Comparison of ENCODE assay signal across 23 mouse cellular contexts in genomic region chr14:34089796-34090195, GRCm38 (mm10). TPM values are rescaled to one million over a fixed set of nuclear protein-coding genes. Genes with fewer than 3 reads are reported as not detected.
DNase-seq lines count a peak whose midpoint lies in the region; ATAC-seq and TF ChIP-seq lines count a peak whose summit lies in the region.
"Had no signal": no experiment of that assay in that cellular context is flagged by ENCODE, and none has a peak within 500 bp of the region (broad histone marks: within the 10 kb centered on the region; RNA-seq: fewer than 3 reads in every experiment).

No protein-coding gene starts in this region.

- peak; percentile 42 to 56 for DNase-seq in cerebellum, postnatal 14 days
- no peak for DNase-seq in cerebellum, postnatal 36 days
- peak; percentile 66 for DNase-seq in 3134 (ENCODE audit: extremely low read depth, insufficient read length, low spot score)
- DNase-seq in adipocyte (ENCODE audit: low spot score): peak; percentile 29
- DNase-seq in frontal cortex, adult 2 months (ENCODE audit: extremely low spot score in 1 of 2, low spot score in 1 of 2): no peak
- DNase-seq: adrenal gland, postnatal 10 days; B cell, adult 2 months; cerebellum, adult 8-10 months; gastrocnemius, adult 2 months; gastrocnemius, postnatal 25 days; kidney, adult 8-10 months had no signal

- H3ac ChIP-seq in C2C12 (ENCODE audit: control insufficient read depth, insufficient read length, low read depth): no peak overlapping the region

- H3K9me3 ChIP-seq in forebrain, embryonic 16.5 days (ENCODE audit: control insufficient read depth, low read length): no peaks in the 10 kb centered on the region
- H3K9me3 ChIP-seq: embryonic facial prominence, embryonic 10.5 days; forebrain, embryonic 10.5 days; heart, embryonic 12.5 days; hindbrain, embryonic 10.5 days; hindbrain, embryonic 15.5 days had no signal

- no peak for ATAC-seq in forebrain, embryonic 16.5 days
- ATAC-seq: forebrain, embryonic 14.5 days; inflammation-experienced regulatory T-cells, adult 6 months; intestine, postnatal 0 days had no signal

- no peak overlapping the region for H3K4me2 ChIP-seq in forebrain, embryonic 16.5 days (ENCODE audit: low read length)
- H3K4me2 ChIP-seq: heart, embryonic 12.5 days; hindbrain, embryonic 15.5 days had no signal

- peaks cover 32% of the 10 kb centered on the region for H3K79me2 ChIP-seq in C2C12 (ENCODE audit: control insufficient read depth, insufficient read depth)

- no peaks in the 10 kb centered on the region for H3K27me3 ChIP-seq in C2C12 (ENCODE audit: control insufficient read depth, insufficient read depth, insufficient read length)
- no peaks in the 10 kb centered on the region for H3K27me3 ChIP-seq in forebrain, embryonic 16.5 days (replicated peaks; ENCODE audit: control insufficient read depth, insufficient read depth, low read length)
- H3K27me3 ChIP-seq: heart, embryonic 12.5 days had no signal

- TF ChIP-seq CTCF in C2C12 (IDR thresholded peaks at IDR 0.05; ENCODE audit: control insufficient read depth, insufficient read depth, insufficient read length): no peak

- no peak overlapping the region for H3K4me3 ChIP-seq in C2C12 (ENCODE audit: insufficient read depth, poor library complexity, severe bottlenecking)
- H3K4me3 ChIP-seq in forebrain, embryonic 16.5 days (replicated peaks; ENCODE audit: low read length): no peak overlapping the region
- H3K4me3 ChIP-seq: embryonic facial prominence, embryonic 10.5 days; forebrain, embryonic 10.5 days; gastrocnemius, adult 2 months; heart, embryonic 12.5 days; hindbrain, embryonic 10.5 days; hindbrain, embryonic 15.5 days had no signal

- H3K79me3 ChIP-seq in C2C12 (ENCODE audit: low read depth): peaks cover 9% of the 10 kb centered on the region

- no peak overlapping the region for H3K27ac ChIP-seq in forebrain, embryonic 16.5 days (ENCODE audit: low read length)
- H3K27ac ChIP-seq: embryonic facial prominence, embryonic 10.5 days; forebrain, embryonic 10.5 days; gastrocnemius, adult 2 months; hindbrain, embryonic 10.5 days; hindbrain, embryonic 15.5 days had no signal

- H3K4me1 ChIP-seq in forebrain, embryonic 16.5 days (replicated peaks; ENCODE audit: control insufficient read depth, insufficient read depth, low read length): no peaks in the 10 kb centered on the region
- H3K4me1 ChIP-seq: embryonic facial prominence, embryonic 10.5 days; forebrain, embryonic 10.5 days; heart, embryonic 12.5 days; hindbrain, embryonic 15.5 days had no signal

- H3K36me3 ChIP-seq in C2C12 (ENCODE audit: control insufficient read depth, insufficient read depth): peaks cover 23% of the 10 kb centered on the region
- no peaks in the 10 kb centered on the region for H3K36me3 ChIP-seq in forebrain, embryonic 16.5 days (ENCODE audit: control insufficient read depth, insufficient read depth)
- H3K36me3 ChIP-seq: embryonic facial prominence, embryonic 10.5 days; forebrain, embryonic 10.5 days; heart, embryonic 12.5 days; hindbrain, embryonic 10.5 days; hindbrain, embryonic 15.5 days had no signal

- no peak overlapping the region for H3K9ac ChIP-seq in forebrain, embryonic 16.5 days (replicated peaks; ENCODE audit: low read depth, low read length)
- H3K9ac ChIP-seq: heart, embryonic 12.5 days; hindbrain, embryonic 15.5 days had no signal

- 91% methylated on average over 8 of the region's 8 CpGs for WGBS in forebrain, embryonic 16.5 days

TF ChIP-seq in C2C12, 6 proteins besides CTCF, POLR2A, EP300 and RAD21:
- no peak for TF ChIP-seq USF1 (IDR thresholded peaks at IDR 0.05; ENCODE audit: low read depth)
- TF ChIP-seq MAX (IDR thresholded peaks at IDR 0.05): peak; percentile 76
- peak; percentile 32 for TF ChIP-seq FOSL1 (IDR thresholded peaks at IDR 0.05; ENCODE audit: insufficient read depth, low read length, poor library complexity, severe bottlenecking)

RNA-seq across cellular contexts. Expression of gene Anxa8, which starts 4.0 kb away (rescaled TPM):
- polyA plus RNA-seq in C2C12 (2012; fragmentation: generic; extraction: Trizol): 33.1 TPM
- polyA plus RNA-seq in frontal cortex, adult 2 months (2012; rRNA removed): 0.32 and 0.36 TPM in 2 replicates
- polyA plus RNA-seq in forebrain, embryonic 16.5 days (2015; fragmentation: Nextera tagmentation; extraction: Ambion mirVana): 0.37 TPM in 1 of 2 replicates, not detected in the other
- polyA plus RNA-seq: forebrain, embryonic 14.5 days; inflammation-experienced regulatory T-cells, adult 6 months had no signal

RNA-seq across cellular contexts. Expression of gene A630023A22Rik, which starts 12.8 kb away (rescaled TPM):
- 0.59 TPM for polyA plus RNA-seq in C2C12 (2012; fragmentation: generic; extraction: Trizol)
- not detected in 2 replicates for polyA plus RNA-seq in frontal cortex, adult 2 months (2012; rRNA removed)
- not detected in 2 replicates for polyA plus RNA-seq in forebrain, embryonic 16.5 days (2015; fragmentation: Nextera tagmentation; extraction: Ambion mirVana)
- polyA plus RNA-seq: embryonic facial prominence, embryonic 10.5 days; embryonic facial prominence, embryonic 14.5 days; forebrain, embryonic 10.5 days; forebrain, embryonic 14.5 days; heart, embryonic 12.5 days; hindbrain, embryonic 10.5 days; hindbrain, embryonic 15.5 days; inflammation-experienced regulatory T-cells, adult 6 months had no signal

RNA-seq across cellular contexts. Expression of gene Antxrl, which starts 37.3 kb away (rescaled TPM):
- polyA plus RNA-seq in C2C12 (2012; fragmentation: generic; extraction: Trizol): 0.01 TPM
- polyA plus RNA-seq in frontal cortex, adult 2 months (2012; rRNA removed): not detected in 2 replicates
- polyA plus RNA-seq in forebrain, embryonic 16.5 days (2015; fragmentation: Nextera tagmentation; extraction: Ambion mirVana): not detected in 2 replicates
- polyA plus RNA-seq: embryonic facial prominence, embryonic 10.5 days; embryonic facial prominence, embryonic 14.5 days; forebrain, embryonic 10.5 days; forebrain, embryonic 14.5 days; heart, embryonic 12.5 days; heart, embryonic 16.5 days; hindbrain, embryonic 10.5 days; hindbrain, embryonic 15.5 days; inflammation-experienced regulatory T-cells, adult 6 months; intestine, postnatal 0 days had no signal

Comparison
In these comparisons a context has a peak if more than half of its experiments do, and no peak if none do; other contexts are left out.
1. DNase-seq: peak in cerebellum, postnatal 14 days (2 of 2), 3134 (single experiment) and adipocyte (single experiment); none in cerebellum, postnatal 36 days (0 of 2) and frontal cortex, adult 2 months (0 of 2).
2. RNA of gene Anxa8, which starts 4.0 kb away (polyA plus RNA-seq): 33.1 TPM in C2C12 (single experiment); 0.32 to 0.36 TPM in frontal cortex, adult 2 months and 0.37 TPM in forebrain, embryonic 16.5 days; every median in the first group is over 10 times any median in the second.